Mouse (Mus musculus) skeletal muscle tissue, adult 2 months (tissue): ENCODE measurements around the gene Tspan32.

Experiments used
- DNase-seq: peaks from one replicate; pipeline ENCODE4 v3.0.0-alpha.2; 2012; ENCODE audit warnings: low read depth, low spot score

Tspan32 gene

GRCm38 (mm10) chr7:143033581-143033980 lies 28.7 kb downstream of the Tspan32 start:
- no peak for DNase-seq

GRCm38 (mm10) chr7:143034112-143034511 lies 29.3 kb downstream of the Tspan32 start:
- no peak for DNase-seq

- no peak for DNase-seq
Observed at GRCm38 (mm10) chr7:143034519-143035450, 29.9 kb downstream of the Tspan32 start.

- DNase-seq: no peak
Observed at GRCm38 (mm10) chr7:143036787-143037186, 31.9 kb downstream of the Tspan32 start.

GRCm38 (mm10) chr7:143037306-143037705 lies 32.5 kb downstream of the Tspan32 start:
- DNase-seq: no peak

- DNase-seq: no peak
Observed at GRCm38 (mm10) chr7:143038174-143038931, 33.5 kb downstream of the Tspan32 start.

- DNase-seq: no peak
Observed at GRCm38 (mm10) chr7:143040561-143040960, 35.7 kb downstream of the Tspan32 start.

GRCm38 (mm10) chr7:143041138-143041822 lies 36.4 kb downstream of the Tspan32 start:
- no peak for DNase-seq

GRCm38 (mm10) chr7:143042089-143042488 lies 37.2 kb downstream of the Tspan32 start:
- DNase-seq: peak; percentile 58

GRCm38 (mm10) chr7:143042897-143043300 lies 38.1 kb downstream of the Tspan32 start:
- DNase-seq: no peak

- no peak for DNase-seq
Observed at GRCm38 (mm10) chr7:143044049-143044825, 39.4 kb downstream of the Tspan32 start.

- DNase-seq: no peak
Observed at GRCm38 (mm10) chr7:143044826-143045206, 40.0 kb downstream of the Tspan32 start.

GRCm38 (mm10) chr7:143046358-143046757 lies 41.5 kb downstream of the Tspan32 start:
- DNase-seq: no peak

GRCm38 (mm10) chr7:143049331-143049730 lies 44.5 kb downstream of the Tspan32 start:
- DNase-seq: no peak

GRCm38 (mm10) chr7:143049841-143050816 lies 45.3 kb downstream of the Tspan32 start:
- DNase-seq: no peak

GRCm38 (mm10) chr7:143051316-143051715 lies 46.5 kb downstream of the Tspan32 start:
- DNase-seq: no peak

- peak; percentile 74 for DNase-seq
Observed at GRCm38 (mm10) chr7:143052626-143053007, 47.8 kb downstream of the Tspan32 start, which contains the start of gene Cd81. TSS of gene Cd81 (plus strand) at chr7:143052739.

GRCm38 (mm10) chr7:143053008-143053899 lies 48.4 kb downstream of the Tspan32 start:
- DNase-seq: no peak
